Mouse (Mus musculus): ENCODE data around the gene Olfr791. TPM values are rescaled to one million over a fixed set of nuclear protein-coding genes. Genes with fewer than 3 reads are reported as not detected.

The Olfr791 gene
- total RNA-seq (2017), result not detected in 2 replicates

GRCm38 (mm10) chr10:129521492-129521891, at the start of gene Olfr791:
Gene Olfr791 (plus strand): TSS chr10:129521792.
- ATAC-seq (replicated peaks; ENCODE audit: low read depth, poor library complexity, severe bottlenecking), result no peak

DNA sequence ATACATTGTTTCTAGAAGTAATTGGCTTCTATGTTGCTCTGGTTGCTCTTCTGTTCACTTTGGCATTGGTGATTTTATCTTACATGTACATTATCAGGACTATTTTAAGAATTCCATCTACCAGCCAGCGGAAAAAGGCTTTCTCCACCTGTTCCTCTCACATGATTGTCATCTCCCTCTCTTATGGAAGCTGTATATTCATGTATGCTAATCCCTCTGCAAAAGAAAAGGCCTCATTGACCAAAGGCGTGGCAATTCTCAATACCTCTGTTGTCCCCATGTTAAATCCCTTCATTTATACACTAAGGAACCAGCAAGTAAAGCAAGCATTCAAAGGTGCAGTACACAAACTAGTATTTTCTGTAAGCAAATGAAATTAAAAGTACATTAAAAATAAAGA, 48.3 kb upstream of the Olfr791 start:
- no peak for ATAC-seq (replicated peaks; ENCODE audit: low read depth, poor library complexity, severe bottlenecking)

- no peak for ATAC-seq (replicated peaks; ENCODE audit: low read depth, poor library complexity, severe bottlenecking)
These were observed 47.9 kb upstream of the Olfr791 start for GRCm38 (mm10) chr10:129473723-129474122.

GRCm38 (mm10) chr10:129484452-129484851, 37.1 kb upstream of the Olfr791 start, which contains the start of gene Olfr789:
Gene Olfr789 (plus strand): TSS chr10:129484752.
- ATAC-seq (replicated peaks; ENCODE audit: low read depth, poor library complexity, severe bottlenecking), result no peak

DNA sequence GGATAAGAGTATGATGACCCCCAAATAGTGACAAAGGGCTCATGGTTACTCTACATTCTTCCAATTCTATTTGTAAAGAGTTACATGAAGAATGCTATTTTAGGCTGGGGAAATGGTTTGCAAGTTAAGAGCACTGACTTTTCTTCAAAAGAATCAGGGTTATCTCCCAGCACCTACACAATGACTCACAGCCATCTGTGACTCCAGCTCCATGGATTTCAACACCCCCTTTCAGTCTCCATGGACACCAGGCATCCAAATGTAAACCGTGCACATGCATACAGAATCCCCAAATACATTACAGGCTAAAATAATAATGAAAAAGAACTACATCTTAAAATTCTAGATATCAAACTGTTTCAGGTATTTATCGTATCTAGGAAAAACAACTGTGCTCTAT, 31.5 kb upstream of the Olfr791 start:
- ATAC-seq (replicated peaks; ENCODE audit: low read depth, poor library complexity, severe bottlenecking), result no peak

DNA sequence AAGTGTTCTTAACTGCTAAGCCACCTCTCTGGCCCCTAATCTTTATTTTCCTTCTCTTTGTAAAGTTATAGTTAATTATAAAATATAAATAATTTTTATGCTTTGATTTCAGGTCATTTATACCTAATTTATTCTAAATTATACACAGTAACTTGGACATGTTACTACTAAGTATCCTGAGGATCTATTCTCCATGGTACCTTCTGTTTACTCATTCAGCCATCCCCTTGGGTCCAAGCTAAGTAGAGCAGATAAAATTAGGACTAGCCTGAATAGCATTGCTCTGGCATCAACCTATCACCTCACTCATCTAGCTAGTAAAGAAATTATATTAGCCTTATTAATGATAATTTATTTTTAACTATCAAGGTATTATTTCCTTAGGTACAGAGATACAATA, 23.4 kb upstream of the Olfr791 start, which contains the start of gene Olfr790:
TSS of gene Olfr790 (plus strand) at position 301 of the 400 bp plus-strand sequence.
- ATAC-seq (replicated peaks; ENCODE audit: low read depth, poor library complexity, severe bottlenecking), result no peak

DNA sequence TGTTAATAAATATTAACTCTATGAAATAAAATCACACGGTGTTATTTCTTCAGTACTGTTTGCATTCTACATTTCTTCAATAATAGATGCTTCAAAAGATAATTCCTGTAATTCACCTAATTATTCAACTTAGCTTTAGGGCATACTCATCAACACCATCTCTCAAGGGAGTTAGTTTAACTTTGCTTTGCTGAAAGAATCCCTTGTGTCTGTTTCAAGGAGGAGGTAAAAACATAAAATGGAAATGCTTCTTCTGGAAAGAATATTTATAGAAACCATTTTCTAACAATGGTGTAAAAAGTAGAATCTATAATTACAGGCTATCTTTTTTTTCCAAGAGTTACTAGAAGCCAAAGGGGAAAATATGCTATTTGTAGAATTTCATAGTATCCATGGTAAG, 17.3 kb downstream of the Olfr791 start, which contains the start of gene Olfr792:
TSS of gene Olfr792 (plus strand) at position 301 of the 400 bp plus-strand sequence.
- ATAC-seq (replicated peaks; ENCODE audit: low read depth, poor library complexity, severe bottlenecking), result no peak

GRCm38 (mm10) chr10:129549354-129549753, 27.8 kb downstream of the Olfr791 start:
- ATAC-seq (replicated peaks; ENCODE audit: low read depth, poor library complexity, severe bottlenecking), result no peak

- ATAC-seq (replicated peaks; ENCODE audit: low read depth, poor library complexity, severe bottlenecking), result no peak
These were observed 45.8 kb downstream of the Olfr791 start, which contains the start of gene Olfr794 for GRCm38 (mm10) chr10:129567355-129567754. Gene Olfr794 (plus strand): TSS chr10:129567655.

DNA sequence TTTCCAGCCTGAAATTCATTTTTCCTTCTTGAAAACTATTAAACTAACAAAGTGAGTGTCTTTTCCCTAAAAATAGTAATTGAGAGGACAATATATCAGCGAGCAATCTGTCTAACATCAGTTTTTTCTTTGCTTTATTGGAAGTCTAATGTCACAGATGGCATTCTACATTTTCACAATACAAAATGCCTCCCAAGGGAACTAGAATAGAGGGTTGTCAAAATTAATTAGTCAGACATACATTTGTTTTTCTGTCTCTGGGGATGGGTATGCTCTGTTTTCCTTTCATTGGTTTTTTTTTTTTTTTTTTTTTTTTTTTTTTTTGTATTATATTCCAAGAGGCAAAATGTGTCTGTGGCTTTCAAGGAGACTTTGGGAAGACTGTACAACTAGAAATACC, 55.5 kb downstream of the Olfr791 start:
- no peak for ATAC-seq (replicated peaks; ENCODE audit: low read depth, poor library complexity, severe bottlenecking)

Other genes starting within 250 kb of the Olfr791 start
- not detected in 2 replicates for gene Olfr780, start 203.7 kb upstream of the Olfr791 start, total RNA-seq (2017)
- gene Olfr781, start 192.9 kb upstream of the Olfr791 start, total RNA-seq (2017), result not detected in 2 replicates
- not detected in 2 replicates for gene Olfr782, start 172.9 kb upstream of the Olfr791 start, total RNA-seq (2017)
- gene Olfr784, start 137.7 kb upstream of the Olfr791 start, total RNA-seq (2017), result 0.05 and 0.39 TPM in 2 replicates
- not detected in 2 replicates for gene Olfr785, start 116.4 kb upstream of the Olfr791 start, total RNA-seq (2017)
- not detected in 2 replicates for gene Olfr786, start 94.5 kb upstream of the Olfr791 start, total RNA-seq (2017)
- not detected in 2 replicates for gene Olfr787, start 59.9 kb upstream of the Olfr791 start, total RNA-seq (2017)
- gene Olfr788, start 50.8 kb upstream of the Olfr791 start, total RNA-seq (2017), result not detected in 2 replicates
- not detected in 2 replicates for gene Olfr789, start 37.0 kb upstream of the Olfr791 start, total RNA-seq (2017)
- gene Olfr790, start 23.3 kb upstream of the Olfr791 start, total RNA-seq (2017), result not detected in 2 replicates
- not detected in 2 replicates for gene Olfr792, start 17.4 kb downstream of the Olfr791 start, total RNA-seq (2017)
- gene Olfr794, start 45.9 kb downstream of the Olfr791 start, total RNA-seq (2017), result not detected in 2 replicates
- gene Olfr796, start 90.8 kb downstream of the Olfr791 start, total RNA-seq (2017), result not detected in 2 replicates
- gene Olfr798, start 106.1 kb downstream of the Olfr791 start, total RNA-seq (2017), result not detected in 2 replicates
- not detected in 2 replicates for gene Olfr799, start 115.7 kb downstream of the Olfr791 start, total RNA-seq (2017)
- not detected in 2 replicates for gene Olfr800, start 135.9 kb downstream of the Olfr791 start, total RNA-seq (2017)
- not detected in 2 replicates for gene Olfr801, start 152.1 kb downstream of the Olfr791 start, total RNA-seq (2017)
- gene Olfr802, start 166.4 kb downstream of the Olfr791 start, total RNA-seq (2017), result not detected in 2 replicates
- gene Olfr803, start 172.5 kb downstream of the Olfr791 start, total RNA-seq (2017), result not detected in 2 replicates
- gene Olfr804, start 181.4 kb downstream of the Olfr791 start, total RNA-seq (2017), result not detected in 2 replicates
- not detected in 2 replicates for gene Olfr805, start 207.6 kb downstream of the Olfr791 start, total RNA-seq (2017)
- not detected in 2 replicates for gene Olfr806, start 220.1 kb downstream of the Olfr791 start, total RNA-seq (2017)
- not detected in 2 replicates for gene Olfr807, start 236.0 kb downstream of the Olfr791 start, total RNA-seq (2017)
- not detected in 2 replicates for gene Olfr808, start 243.7 kb downstream of the Olfr791 start, total RNA-seq (2017)